Mouse (Mus musculus) lung, adult 2 months (tissue): ENCODE data around the gene Ryr1.

Source experiments
- CTCF ChIP-seq: fragments of 200-500 bp; IDR thresholded peaks from 2 replicates; pipeline ENCODE4 v1.5.1; 2011; ENCODE audit warnings: mild to moderate bottlenecking, low read length, control low read depth; ENCODE audit not compliant: insufficient read depth
- POLR2A ChIP-seq: fragments of 200-500 bp; IDR thresholded peaks from 2 replicates; pipeline ENCODE4 v1.6.1; 2011; ENCODE audit warnings: low read depth, mild to moderate bottlenecking, control low read depth, low read length, borderline replicate concordance; ENCODE audit errors: extremely low read depth

DNA sequence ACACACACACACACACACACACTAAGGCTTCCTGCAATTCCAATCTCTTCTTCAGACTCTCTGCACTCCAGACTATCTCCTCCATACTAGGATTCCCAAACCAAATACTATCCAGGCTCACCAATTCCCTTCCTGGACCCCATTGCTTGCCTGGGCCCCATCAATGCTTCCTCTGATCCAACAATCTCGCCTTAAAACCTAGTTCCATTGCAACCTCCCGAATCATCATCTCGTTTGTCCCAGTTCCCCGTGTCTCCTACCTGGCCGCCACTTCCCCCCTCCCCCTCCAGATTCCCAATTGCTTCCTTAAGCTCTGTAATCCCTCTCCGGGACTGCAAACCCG is 163.4 kb downstream of the Ryr1 start:
- no peak for TF ChIP-seq CTCF
- no peak for TF ChIP-seq POLR2A
